Mouse (Mus musculus): ENCODE results near the gene Rp9. TPM values are rescaled to one million over a fixed set of nuclear protein-coding genes. Genes with fewer than 3 reads are reported as not detected.
A peak's percentile ranks its signal among the peaks of the same experiment; 100 is the strongest.

Rp9 gene
- polyA plus RNA-seq, 1 experiment: 30.8 TPM

DNA sequence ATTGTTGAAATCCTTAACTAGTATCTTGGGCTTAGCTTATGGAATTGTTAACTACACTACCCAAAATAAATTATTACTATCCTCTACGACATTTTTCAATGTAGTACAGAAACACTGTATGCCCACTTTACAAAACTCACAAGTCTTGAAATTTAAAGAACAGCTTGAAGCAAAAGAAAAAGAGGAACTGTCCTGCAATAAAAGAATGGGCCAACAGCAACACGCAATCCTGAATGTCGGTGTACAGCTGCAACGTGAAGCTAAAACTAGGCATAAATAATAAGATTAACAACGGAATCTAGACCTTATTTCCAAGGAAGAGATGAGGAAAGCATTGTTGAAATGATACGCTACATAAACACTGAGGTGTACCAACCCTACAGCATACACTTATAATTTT, 81.6 kb downstream of the Rp9 start:
- no peak for TF ChIP-seq CTCF (IDR thresholded peaks at IDR 0.05; ENCODE audit: borderline replicate concordance, insufficient read depth, low read length)
- no peak for TF ChIP-seq POLR2A (IDR thresholded peaks at IDR 0.05; ENCODE audit: low read depth, low read length)
- Histone ChIP-seq H3K27ac (ENCODE audit: insufficient read depth, low read length) (peak overlapping the region; percentile 55), H3K4me3 (ENCODE audit: insufficient read depth, low read length) (peak overlapping the region; percentile 73), H3K4me1 (ENCODE audit: control insufficient read depth, insufficient read depth, low read length) (peaks cover 14% of the 10 kb centered on the region)

- peak overlapping the region; percentile 98 for H3K27ac ChIP-seq (ENCODE audit: insufficient read depth, low read length)
- H3K4me3 ChIP-seq (ENCODE audit: insufficient read depth, low read length): no peak overlapping the region
- TF ChIP-seq POLR2A (IDR thresholded peaks at IDR 0.05; ENCODE audit: low read depth, low read length) (no peak), CTCF (IDR thresholded peaks at IDR 0.05; ENCODE audit: borderline replicate concordance, insufficient read depth, low read length) (no peak)
- H3K4me1 ChIP-seq (ENCODE audit: control insufficient read depth, insufficient read depth, low read length): peaks cover 14% of the 10 kb centered on the region
Measured at GRCm38 (mm10) chr9:22385890-22386289, 83.7 kb downstream of the Rp9 start.

GRCm38 (mm10) chr9:22376086-22376485, 93.5 kb downstream of the Rp9 start:
- H3K4me3 ChIP-seq (ENCODE audit: insufficient read depth, low read length): no peak overlapping the region
- no peak for TF ChIP-seq CTCF (IDR thresholded peaks at IDR 0.05; ENCODE audit: borderline replicate concordance, insufficient read depth, low read length)
- no peak for TF ChIP-seq POLR2A (IDR thresholded peaks at IDR 0.05; ENCODE audit: low read depth, low read length)
- H3K27ac ChIP-seq (ENCODE audit: insufficient read depth, low read length): no peak overlapping the region
- H3K4me1 ChIP-seq (ENCODE audit: control insufficient read depth, insufficient read depth, low read length): no peaks in the 10 kb centered on the region

DNA sequence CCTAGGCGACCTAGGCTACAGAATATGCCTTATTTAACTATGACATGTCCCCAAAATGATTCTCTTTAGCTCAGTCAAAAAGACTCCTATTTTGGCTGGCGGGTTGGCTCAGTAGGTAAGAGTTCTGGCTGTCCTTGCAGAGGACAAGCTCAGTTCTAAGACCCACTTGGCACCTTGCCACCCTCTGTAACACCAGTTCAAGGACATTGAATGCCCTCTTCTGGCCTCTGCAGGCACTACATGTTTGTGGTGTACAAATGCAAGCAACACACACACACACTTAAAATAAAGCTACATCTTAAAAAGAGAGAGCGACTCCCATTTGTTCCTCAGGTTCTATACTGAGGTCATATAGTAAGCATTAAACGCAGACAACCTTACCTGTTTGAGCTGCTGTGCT, 96.8 kb downstream of the Rp9 start:
- no peaks in the 10 kb centered on the region for H3K4me1 ChIP-seq (ENCODE audit: control insufficient read depth, insufficient read depth, low read length)
- no peak overlapping the region for H3K4me3 ChIP-seq (ENCODE audit: insufficient read depth, low read length)
- TF ChIP-seq POLR2A (IDR thresholded peaks at IDR 0.05; ENCODE audit: low read depth, low read length) (no peak), CTCF (IDR thresholded peaks at IDR 0.05; ENCODE audit: borderline replicate concordance, insufficient read depth, low read length) (no peak)
- H3K27ac ChIP-seq (ENCODE audit: insufficient read depth, low read length): no peak overlapping the region

GRCm38 (mm10) chr9:22368030-22368429, 101.5 kb downstream of the Rp9 start:
- TF ChIP-seq POLR2A (IDR thresholded peaks at IDR 0.05; ENCODE audit: low read depth, low read length) (no peak), CTCF (IDR thresholded peaks at IDR 0.05; ENCODE audit: borderline replicate concordance, insufficient read depth, low read length) (no peak)
- no peaks in the 10 kb centered on the region for H3K4me1 ChIP-seq (ENCODE audit: control insufficient read depth, insufficient read depth, low read length)
- no peak overlapping the region for H3K4me3 ChIP-seq (ENCODE audit: insufficient read depth, low read length)
- H3K27ac ChIP-seq (ENCODE audit: insufficient read depth, low read length): no peak overlapping the region

- no peak overlapping the region for H3K27ac ChIP-seq (ENCODE audit: insufficient read depth, low read length)
- H3K4me1 ChIP-seq (ENCODE audit: control insufficient read depth, insufficient read depth, low read length): no peaks in the 10 kb centered on the region
- TF ChIP-seq POLR2A (IDR thresholded peaks at IDR 0.05; ENCODE audit: low read depth, low read length) (no peak), CTCF (IDR thresholded peaks at IDR 0.05; ENCODE audit: borderline replicate concordance, insufficient read depth, low read length) (no peak)
- H3K4me3 ChIP-seq (ENCODE audit: insufficient read depth, low read length): no peak overlapping the region
Measured at GRCm38 (mm10) chr9:22366621-22367020, 102.9 kb downstream of the Rp9 start.

DNA sequence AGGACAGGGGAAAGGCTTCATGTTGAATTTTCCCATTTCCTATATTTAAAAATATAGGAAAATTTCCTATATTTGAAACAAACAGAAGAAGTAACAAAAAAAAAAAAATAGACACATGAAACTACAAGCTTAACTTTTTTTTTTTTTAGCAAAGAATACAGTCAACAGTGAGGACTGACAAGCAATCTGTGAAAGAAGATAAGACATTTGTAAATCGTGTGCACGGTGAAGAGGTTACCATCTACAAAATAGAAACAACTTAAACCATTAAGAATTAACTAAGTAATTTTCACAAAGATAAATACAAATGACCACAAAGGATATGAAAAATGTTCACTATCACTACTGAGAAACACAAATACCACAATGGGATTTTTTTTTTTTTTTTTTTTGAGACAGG, 103.3 kb downstream of the Rp9 start:
- H3K27ac ChIP-seq (ENCODE audit: insufficient read depth, low read length): no peak overlapping the region
- H3K4me1 ChIP-seq (ENCODE audit: control insufficient read depth, insufficient read depth, low read length): no peaks in the 10 kb centered on the region
- no peak overlapping the region for H3K4me3 ChIP-seq (ENCODE audit: insufficient read depth, low read length)
- TF ChIP-seq CTCF (IDR thresholded peaks at IDR 0.05; ENCODE audit: borderline replicate concordance, insufficient read depth, low read length) (no peak), POLR2A (IDR thresholded peaks at IDR 0.05; ENCODE audit: low read depth, low read length) (no peak)

Other genes with a start within 250 kb of the Rp9 start
- gene Zfp809, start 244.0 kb downstream of the Rp9 start, polyA plus RNA-seq (2011; ENCODE audit: insufficient read length, low read depth, missing spikeins): 35.7 and 38.8 TPM in 2 replicates
- gene Zfp599, start 209.8 kb downstream of the Rp9 start, polyA plus RNA-seq (2011; ENCODE audit: insufficient read length, low read depth, missing spikeins): 3.3 and 3.6 TPM in 2 replicates
- 12.9 and 13.5 TPM in 2 replicates for gene Zfp810, start 162.1 kb downstream of the Rp9 start, polyA plus RNA-seq (2011; ENCODE audit: insufficient read length, low read depth, missing spikeins)
- gene Anln, start 80.6 kb downstream of the Rp9 start, polyA plus RNA-seq (2011; ENCODE audit: insufficient read length, low read depth, missing spikeins): 89.1 and 107 TPM in 2 replicates
- gene 9530077C05Rik, start 58.2 kb downstream of the Rp9 start, polyA plus RNA-seq (2011; ENCODE audit: insufficient read length, low read depth, missing spikeins): 0.84 and 1.1 TPM in 2 replicates
- not detected in 2 replicates for gene Gm17545, start 15.5 kb downstream of the Rp9 start, polyA plus RNA-seq (2011; ENCODE audit: insufficient read length, low read depth, missing spikeins)
- 7.6 and 8.8 TPM in 2 replicates for gene Bbs9, start 6.0 kb upstream of the Rp9 start, polyA plus RNA-seq (2011; ENCODE audit: insufficient read length, low read depth, missing spikeins)

All from embryonic fibroblast, embryonic 13.5 days (primary cell).